Mouse (Mus musculus) small intestine, adult 2 months (tissue): ENCODE results near the gene Rnf185.

ENCODE experiments used
- CTCF ChIP-seq: fragments of 200-500 bp; IDR thresholded peaks from 2 replicates; pipeline ENCODE4 v1.5.1; 2012; ENCODE audit warnings: low read depth, mild to moderate bottlenecking, control low read depth, inconsistent platforms, low read length, moderate library complexity, mixed read lengths; ENCODE audit not compliant: insufficient replicate concordance, insufficient read length; ENCODE audit errors: extremely low read depth
- POLR2A ChIP-seq: fragments of 200-500 bp; IDR thresholded peaks from 2 replicates; pipeline ENCODE4 v1.6.1; 2012; ENCODE audit warnings: low read depth, mild to moderate bottlenecking, control low read depth, inconsistent platforms, low read length, moderate library complexity

GRCm38 (mm10) chr11:3456354-3456753 is 4.2 kb upstream of the Rnf185 start:
- TF ChIP-seq CTCF (peak; percentile 80; the same call in 1 of the 2 replicates), POLR2A (no peak)
